Mouse (Mus musculus): ENCODE data around the gene Cchcr1. TPM values are rescaled to one million over a fixed set of nuclear protein-coding genes. Genes with fewer than 3 reads are reported as not detected.
A peak's percentile ranks its signal among the peaks of the same experiment; 100 is the strongest.

The Cchcr1 gene
- polyA plus RNA-seq, 1 experiment from 2014 or later, result 5.1 TPM

GRCm38 (mm10) chr17:35556186-35556765, 39.4 kb downstream of the Cchcr1 start:
- Histone ChIP-seq H3K9me3 (ENCODE audit: low read length) (no peaks in the 10 kb centered on the region), H3K4me2 (replicated peaks; ENCODE audit: low read depth, low read length) (no peak overlapping the region), H3K36me3 (ENCODE audit: insufficient read depth, low read length) (no peaks in the 10 kb centered on the region), H3K4me3 (ENCODE audit: low read depth, low read length) (no peak overlapping the region), H3K9ac (replicated peaks; ENCODE audit: low read depth) (no peak overlapping the region), H3K27me3 (replicated peaks; ENCODE audit: insufficient read depth, low read length) (no peaks in the 10 kb centered on the region), H3K4me1 (ENCODE audit: insufficient read depth, low read depth, low read length) (no peaks in the 10 kb centered on the region), H3K27ac (ENCODE audit: low read length) (no peak overlapping the region)
- no peak for DNase-seq (ENCODE audit: low spot score)
- TF ChIP-seq EP300 (IDR thresholded peaks at IDR 0.05), result no peak
- no peak for TF ChIP-seq CTCF (IDR thresholded peaks at IDR 0.05)
- no peak for ATAC-seq
- 78% methylated on average over 13 of the region's 13 CpGs for WGBS

GRCm38 (mm10) chr17:35556812-35557211, 39.9 kb downstream of the Cchcr1 start:
- H3K9me3 ChIP-seq (ENCODE audit: low read length), result no peaks in the 10 kb centered on the region
- H3K9ac ChIP-seq (replicated peaks; ENCODE audit: low read depth), result no peak overlapping the region
- no peak overlapping the region for H3K27ac ChIP-seq (ENCODE audit: low read length)
- ATAC-seq, result peak; percentile 73
- peak; percentile 78 for DNase-seq (ENCODE audit: low spot score)
- WGBS, result 23% methylated on average over 5 of the region's 5 CpGs
- no peak overlapping the region for H3K4me3 ChIP-seq (ENCODE audit: low read depth, low read length)
- no peaks in the 10 kb centered on the region for H3K4me1 ChIP-seq (ENCODE audit: insufficient read depth, low read depth, low read length)
- TF ChIP-seq EP300 (IDR thresholded peaks at IDR 0.05) (no peak), CTCF (IDR thresholded peaks at IDR 0.05) (peak; percentile 92)
- H3K36me3 ChIP-seq (ENCODE audit: insufficient read depth, low read length), result no peaks in the 10 kb centered on the region
- H3K4me2 ChIP-seq (replicated peaks; ENCODE audit: low read depth, low read length), result no peak overlapping the region
- no peaks in the 10 kb centered on the region for H3K27me3 ChIP-seq (replicated peaks; ENCODE audit: insufficient read depth, low read length)

DNA sequence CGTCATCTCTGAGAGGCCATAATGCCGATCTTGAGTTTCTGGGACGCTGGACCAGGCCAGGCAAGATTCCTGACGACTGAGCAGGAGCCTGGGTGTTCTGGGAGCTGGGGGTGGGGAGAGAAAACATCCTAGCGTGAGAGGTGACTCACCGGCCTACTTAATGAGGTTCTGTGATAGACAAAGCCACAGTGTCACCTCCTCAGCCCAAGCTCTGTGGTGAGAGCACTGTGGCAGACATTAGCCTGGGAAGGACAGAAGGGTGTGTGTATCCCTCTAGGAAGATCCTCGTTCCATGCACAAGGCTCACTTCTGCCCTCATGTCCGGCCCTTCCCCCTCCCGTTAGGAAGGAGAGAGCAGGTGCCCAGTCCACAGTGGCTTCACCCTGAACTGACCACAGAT, 40.5 kb downstream of the Cchcr1 start:
- no peak overlapping the region for H3K4me2 ChIP-seq (replicated peaks; ENCODE audit: low read depth, low read length)
- no peaks in the 10 kb centered on the region for H3K4me1 ChIP-seq (ENCODE audit: insufficient read depth, low read depth, low read length)
- H3K9ac ChIP-seq (replicated peaks; ENCODE audit: low read depth), result no peak overlapping the region
- peak; percentile 43 for DNase-seq (ENCODE audit: low spot score)
- ATAC-seq, result peak; percentile 81
- whole genome bisulfite sequencing, result 49% methylated on average over 9 of the region's 9 CpGs
- H3K9me3 ChIP-seq (ENCODE audit: low read length), result no peaks in the 10 kb centered on the region
- H3K36me3 ChIP-seq (ENCODE audit: insufficient read depth, low read length), result no peaks in the 10 kb centered on the region
- H3K27me3 ChIP-seq (replicated peaks; ENCODE audit: insufficient read depth, low read length), result no peaks in the 10 kb centered on the region
- no peak overlapping the region for H3K4me3 ChIP-seq (ENCODE audit: low read depth, low read length)
- no peak for TF ChIP-seq CTCF (IDR thresholded peaks at IDR 0.05)
- TF ChIP-seq EP300 (IDR thresholded peaks at IDR 0.05), result no peak
- no peak overlapping the region for H3K27ac ChIP-seq (ENCODE audit: low read length)

DNA sequence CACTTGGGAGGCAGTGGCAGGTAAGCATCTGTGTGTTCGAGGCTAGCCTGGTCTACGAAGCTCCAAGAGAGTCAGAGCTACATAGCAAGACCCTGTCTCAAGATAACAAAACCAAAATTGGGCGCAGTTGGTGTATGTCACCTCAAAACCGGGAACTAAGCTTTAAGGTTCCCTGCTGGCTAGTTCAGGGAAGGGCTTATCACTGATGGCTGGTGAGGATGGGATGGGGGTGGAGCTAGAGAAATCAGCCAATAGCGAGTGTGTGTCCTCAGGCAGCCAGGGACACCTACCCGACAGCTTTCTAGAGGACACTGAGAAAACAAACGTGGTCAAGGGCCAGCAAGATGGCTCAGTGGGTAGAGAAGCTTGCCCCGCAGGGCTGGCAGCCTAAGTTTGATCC, 41.3 kb downstream of the Cchcr1 start:
- Histone ChIP-seq H3K36me3 (ENCODE audit: insufficient read depth, low read length) (no peaks in the 10 kb centered on the region), H3K27me3 (replicated peaks; ENCODE audit: insufficient read depth, low read length) (no peaks in the 10 kb centered on the region), H3K4me3 (ENCODE audit: low read depth, low read length) (no peak overlapping the region), H3K27ac (ENCODE audit: low read length) (no peak overlapping the region), H3K9ac (replicated peaks; ENCODE audit: low read depth) (no peak overlapping the region), H3K4me1 (ENCODE audit: insufficient read depth, low read depth, low read length) (no peaks in the 10 kb centered on the region), H3K9me3 (ENCODE audit: low read length) (no peaks in the 10 kb centered on the region), H3K4me2 (replicated peaks; ENCODE audit: low read depth, low read length) (no peak overlapping the region)
- no peak for DNase-seq (ENCODE audit: low spot score)
- WGBS, result 50% methylated on average over 8 of the region's 8 CpGs
- TF ChIP-seq EP300 (IDR thresholded peaks at IDR 0.05) (no peak), CTCF (IDR thresholded peaks at IDR 0.05) (no peak)
- no peak for ATAC-seq

GRCm38 (mm10) chr17:35567150-35567549, 50.2 kb downstream of the Cchcr1 start, which contains the start of gene 2300002M23Rik:
TSS of gene 2300002M23Rik (plus strand) at chr17:35567450.
- no peak for TF ChIP-seq CTCF (IDR thresholded peaks at IDR 0.05)

GRCm38 (mm10) chr17:35567767-35568166, 50.9 kb downstream of the Cchcr1 start:
- Histone ChIP-seq H3K4me2 (replicated peaks; ENCODE audit: low read depth, low read length) (no peak overlapping the region), H3K36me3 (ENCODE audit: insufficient read depth, low read length) (no peaks in the 10 kb centered on the region), H3K4me3 (ENCODE audit: low read depth, low read length) (no peak overlapping the region), H3K9ac (replicated peaks; ENCODE audit: low read depth) (no peak overlapping the region), H3K4me1 (ENCODE audit: insufficient read depth, low read depth, low read length) (no peaks in the 10 kb centered on the region), H3K27ac (ENCODE audit: low read length) (no peak overlapping the region), H3K9me3 (ENCODE audit: low read length) (no peaks in the 10 kb centered on the region), H3K27me3 (replicated peaks; ENCODE audit: insufficient read depth, low read length) (peaks cover 13% of the 10 kb centered on the region; the same call in 1 of the 2 replicates)
- DNase-seq (ENCODE audit: low spot score), result no peak
- WGBS, result 36% methylated on average over 9 of the region's 9 CpGs
- ATAC-seq, result no peak
- no peak for TF ChIP-seq CTCF (IDR thresholded peaks at IDR 0.05)
- no peak for TF ChIP-seq EP300 (IDR thresholded peaks at IDR 0.05)

More at GRCm38 (mm10) chr17:35567150-35567549, 50.2 kb downstream of the Cchcr1 start, which contains the start of gene 2300002M23Rik:
- Histone ChIP-seq H3K4me3 (ENCODE audit: low read depth, low read length) (no peak within 1 kb of the TSS), H3K27me3 (replicated peaks; ENCODE audit: insufficient read depth, low read length) (peaks cover 13% of the 10 kb centered on the region; the same call in 1 of the 2 replicates), H3K27ac (ENCODE audit: low read length) (no peak within 1 kb of the TSS), H3K9me3 (ENCODE audit: low read length) (no peaks in the 10 kb centered on the region), H3K4me1 (ENCODE audit: insufficient read depth, low read depth, low read length) (no peaks in the 10 kb centered on the region), H3K4me2 (replicated peaks; ENCODE audit: low read depth, low read length) (no peak within 1 kb of the TSS), H3K9ac (replicated peaks; ENCODE audit: low read depth) (no peak within 1 kb of the TSS), H3K36me3 (ENCODE audit: insufficient read depth, low read length) (no peaks in the 10 kb centered on the region)
- 47% methylated on average over 3 of the region's 3 CpGs for WGBS
- ATAC-seq (no peak), DNase-seq (ENCODE audit: low spot score) (no peak)

Data from lung, postnatal 0 days (tissue).